Mouse (Mus musculus) forebrain, embryonic 12.5 days (tissue): ENCODE measurements at regions not wholly inside any gene's neighbourhood (a gene's known extent, or its start where the extent isn't known, plus 50 kb on each side); places are given as distances from the start of the nearest gene placed in this dataset.

ENCODE experiments used
- ATAC-seq: fragments of 200-750 bp; cut with Nextera tagmentation; 2 replicates; pipeline ENCODE4 v1.8.0; 2017; ENCODE audit warnings: moderate TSS enrichment; ENCODE audit not compliant: low FRiP score
- H3K27ac ChIP-seq: fragments of 300-500 bp; sonication (generic); 2 replicates; pipeline ENCODE4 v1.5.1; 2016; ENCODE audit warnings: mild to moderate bottlenecking
- H3K27me3 ChIP-seq: fragments of 300-500 bp; sonication (generic); 2 replicates; pipeline ENCODE4 v1.6.1; 2016; ENCODE audit warnings: mild to moderate bottlenecking
- H3K36me3 ChIP-seq: fragments of 300-500 bp; sonication (generic); replicated peaks from 2 replicates; pipeline ENCODE4 v1.6.1; 2016; ENCODE audit warnings: mild to moderate bottlenecking
- H3K4me1 ChIP-seq: fragments of 300-500 bp; sonication (generic); 2 replicates; pipeline ENCODE4 v1.6.1; 2016
- H3K4me2 ChIP-seq: fragments of 300-500 bp; sonication (generic); 2 replicates; pipeline ENCODE4 v1.6.1; 2016; ENCODE audit warnings: mild to moderate bottlenecking, moderate library complexity
- H3K4me3 ChIP-seq: fragments of 300-500 bp; sonication (generic); replicated peaks from 2 replicates; pipeline ENCODE4 v1.5.1; 2016; ENCODE audit warnings: mild to moderate bottlenecking
- H3K9ac ChIP-seq: fragments of 300-500 bp; sonication (generic); 2 replicates; pipeline ENCODE4 v1.6.1; 2016; ENCODE audit warnings: mild to moderate bottlenecking
- H3K9me3 ChIP-seq: fragments of 300-500 bp; sonication (generic); 2 replicates; pipeline ENCODE4 v1.6.1; 2016
- WGBS: fragments of 180-500 bp; shearing (Covaris S2); methylation state at CpG from one replicate; pipeline ENCODE4 v1.1.7; 2016; 5-methylcytosine and 5-hydroxymethylcytosine counted together

DNA sequence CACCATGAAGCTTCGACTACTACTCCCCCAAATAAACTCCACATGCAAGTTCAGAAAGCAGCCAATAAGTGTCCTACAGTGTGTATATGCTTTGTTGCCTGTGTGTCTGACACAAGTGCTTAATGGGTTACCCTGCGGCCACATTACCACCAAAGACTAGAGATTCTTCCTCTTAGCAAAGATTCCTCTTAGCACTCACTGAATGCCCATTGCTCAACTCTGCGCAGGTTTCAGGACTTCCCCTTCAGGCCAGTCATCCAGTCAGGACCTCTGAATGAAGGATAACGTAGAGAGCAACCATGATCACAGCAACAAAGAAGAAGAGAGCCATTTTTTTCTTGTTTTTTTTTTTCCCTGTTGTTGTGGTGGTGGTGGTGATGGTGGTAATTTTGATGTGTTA lies 222.0 kb downstream of the Rpl36a-ps1 start:
- Histone ChIP-seq H3K9me3 (no peaks in the 10 kb centered on the region), H3K27me3 (no peaks in the 10 kb centered on the region), H3K36me3 (no peaks in the 10 kb centered on the region), H3K4me3 (no peak overlapping the region), H3K4me2 (no peak overlapping the region), H3K27ac (no peak overlapping the region), H3K9ac (no peak overlapping the region), H3K4me1 (no peaks in the 10 kb centered on the region)
- 88% methylated on average over 4 of the region's 4 CpGs for WGBS
- ATAC-seq = no peak

- Histone ChIP-seq H3K9ac (no peak overlapping the region), H3K4me1 (no peaks in the 10 kb centered on the region), H3K4me2 (no peak overlapping the region), H3K36me3 (no peaks in the 10 kb centered on the region), H3K9me3 (no peaks in the 10 kb centered on the region), H3K27ac (no peak overlapping the region), H3K4me3 (no peak overlapping the region), H3K27me3 (no peaks in the 10 kb centered on the region)
- ATAC-seq = no peak
- 83% methylated on average over 2 of the region's 2 CpGs for WGBS
These were observed 225.3 kb downstream of the Rpl36a-ps1 start for GRCm38 (mm10) chr14:98768845-98769244.

GRCm38 (mm10) chr14:98767481-98767880 lies 226.6 kb downstream of the Rpl36a-ps1 start:
- no peak overlapping the region for H3K9ac ChIP-seq
- no peaks in the 10 kb centered on the region for H3K4me1 ChIP-seq
- no peaks in the 10 kb centered on the region for H3K36me3 ChIP-seq
- WGBS = 85% methylated on average over 7 of the region's 7 CpGs
- no peak overlapping the region for H3K4me2 ChIP-seq
- no peaks in the 10 kb centered on the region for H3K9me3 ChIP-seq
- no peak overlapping the region for H3K4me3 ChIP-seq
- H3K27ac ChIP-seq = no peak overlapping the region
- ATAC-seq = no peak
- H3K27me3 ChIP-seq = no peaks in the 10 kb centered on the region

- Histone ChIP-seq H3K9ac (no peak overlapping the region), H3K4me2 (no peak overlapping the region), H3K4me1 (no peaks in the 10 kb centered on the region), H3K27ac (no peak overlapping the region), H3K9me3 (no peaks in the 10 kb centered on the region), H3K27me3 (no peaks in the 10 kb centered on the region), H3K36me3 (no peaks in the 10 kb centered on the region), H3K4me3 (no peak overlapping the region)
- no peak for ATAC-seq
These were observed 228.8 kb downstream of the Rpl36a-ps1 start for GRCm38 (mm10) chr14:98765358-98765757.

DNA sequence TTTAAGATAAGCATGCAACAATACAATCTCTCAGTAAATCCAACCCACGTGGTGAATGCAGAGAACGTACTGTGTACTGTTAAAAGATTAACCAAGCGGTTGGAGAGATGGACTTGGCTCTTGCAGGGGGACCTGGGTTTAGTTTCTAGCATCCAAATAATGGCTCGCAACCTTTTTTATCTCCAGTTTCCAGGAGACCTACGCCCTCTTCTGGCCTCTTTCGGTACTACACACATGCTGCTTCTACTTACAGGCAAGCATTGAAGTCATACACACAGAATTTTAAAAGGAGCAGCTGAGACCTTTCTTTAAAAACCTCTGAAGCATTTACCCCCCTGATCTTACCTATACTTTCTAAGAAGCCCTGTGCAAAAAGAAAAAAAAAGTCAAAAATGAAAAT lies 243.4 kb downstream of the Rpl36a-ps1 start:
- WGBS = 94% methylated on average over 6 of the region's 6 CpGs
- Histone ChIP-seq H3K36me3 (no peaks in the 10 kb centered on the region), H3K4me1 (no peaks in the 10 kb centered on the region), H3K27ac (no peak overlapping the region), H3K9ac (no peak overlapping the region), H3K9me3 (no peaks in the 10 kb centered on the region; the same call in 1 of the 2 replicates), H3K4me2 (no peak overlapping the region), H3K27me3 (no peaks in the 10 kb centered on the region), H3K4me3 (no peak overlapping the region)
- ATAC-seq = no peak

DNA sequence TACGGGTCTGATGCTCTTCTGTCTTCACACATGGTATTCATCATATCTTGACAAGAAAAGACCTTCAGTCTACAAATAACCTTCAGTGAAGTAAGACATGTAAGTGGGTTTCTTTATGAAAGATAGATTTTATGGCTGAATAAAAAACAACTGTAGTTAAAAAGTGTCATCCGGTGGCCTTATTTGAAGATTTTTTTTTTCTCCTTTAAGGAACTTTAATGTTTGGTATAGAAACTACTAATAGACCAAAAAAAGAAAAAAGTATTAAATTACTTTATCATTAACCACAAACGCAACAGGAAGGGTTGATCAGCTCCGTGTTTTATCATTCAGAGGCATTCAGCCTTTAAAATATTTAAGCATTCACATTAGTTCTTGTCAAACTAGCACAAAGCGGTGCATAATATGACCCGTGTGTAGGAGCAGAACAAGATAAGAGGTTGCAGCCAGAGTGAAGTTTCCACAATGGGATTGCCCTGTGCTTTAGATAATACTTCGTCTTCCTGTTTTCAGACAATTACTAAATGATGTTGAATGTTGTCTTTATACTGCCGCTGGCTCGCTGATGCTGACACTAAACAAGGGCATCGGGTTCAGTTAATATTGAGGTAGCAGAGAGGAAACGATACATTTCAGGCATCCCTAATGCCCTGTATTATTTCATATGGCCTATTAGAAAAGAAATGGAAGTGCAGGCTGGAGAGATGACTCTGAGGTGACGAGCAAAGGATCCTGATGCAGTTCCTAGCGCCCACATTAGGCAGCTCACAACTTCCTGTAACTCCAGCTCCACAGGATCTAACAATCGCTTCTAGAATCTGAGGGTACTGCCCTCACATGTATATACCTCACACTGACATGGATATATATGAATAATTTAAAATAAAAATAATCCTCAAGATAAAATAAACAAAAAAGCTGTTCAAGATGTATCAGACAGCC lies 244.8 kb downstream of the Rpl36a-ps1 start:
- H3K27ac ChIP-seq = no peak overlapping the region

DNA sequence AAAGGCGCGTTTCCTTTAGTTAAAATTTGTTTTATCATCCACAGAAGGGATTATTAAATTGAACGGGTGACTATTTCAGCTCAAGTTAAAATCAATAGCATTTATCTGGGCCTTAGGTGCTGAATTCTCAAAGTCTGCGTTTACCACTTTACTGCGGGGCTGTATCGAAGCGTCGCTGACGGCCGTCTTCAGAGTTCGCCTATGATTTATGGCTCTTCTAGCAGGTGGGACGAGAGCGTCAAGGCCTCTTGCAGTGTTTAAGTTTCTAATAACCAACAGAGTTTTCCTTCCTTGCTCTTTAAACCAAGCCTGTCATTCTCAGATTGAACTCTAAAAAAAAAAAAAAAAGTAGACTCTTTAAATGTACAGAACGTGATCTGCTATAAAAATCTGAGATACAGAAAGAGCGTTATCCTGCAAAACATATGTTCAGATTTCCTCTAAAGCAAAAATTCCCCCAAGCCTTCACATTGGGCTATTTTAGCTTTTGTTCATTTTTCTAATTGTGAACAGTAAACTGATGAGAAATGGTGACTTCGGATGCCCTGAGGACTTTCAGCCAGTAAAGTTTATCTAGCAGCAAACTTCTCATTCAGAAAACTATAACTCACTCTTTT lies 246.9 kb downstream of the Rpl36a-ps1 start:
- WGBS = 92% methylated on average over 16 of the region's 16 CpGs

More for the DNA sequence above, 244.8 kb downstream of the Rpl36a-ps1 start:
- H3K27me3 ChIP-seq = no peaks in the 10 kb centered on the region
- H3K4me1 ChIP-seq = no peaks in the 10 kb centered on the region
- H3K9ac ChIP-seq = no peak overlapping the region
- no peaks in the 10 kb centered on the region for H3K36me3 ChIP-seq
- no peak for ATAC-seq
- WGBS = 90% methylated on average over 14 of the region's 14 CpGs
- H3K4me2 ChIP-seq = no peak overlapping the region
- no peaks in the 10 kb centered on the region; the same call in 1 of the 2 replicates for H3K9me3 ChIP-seq
- no peak overlapping the region for H3K4me3 ChIP-seq

DNA sequence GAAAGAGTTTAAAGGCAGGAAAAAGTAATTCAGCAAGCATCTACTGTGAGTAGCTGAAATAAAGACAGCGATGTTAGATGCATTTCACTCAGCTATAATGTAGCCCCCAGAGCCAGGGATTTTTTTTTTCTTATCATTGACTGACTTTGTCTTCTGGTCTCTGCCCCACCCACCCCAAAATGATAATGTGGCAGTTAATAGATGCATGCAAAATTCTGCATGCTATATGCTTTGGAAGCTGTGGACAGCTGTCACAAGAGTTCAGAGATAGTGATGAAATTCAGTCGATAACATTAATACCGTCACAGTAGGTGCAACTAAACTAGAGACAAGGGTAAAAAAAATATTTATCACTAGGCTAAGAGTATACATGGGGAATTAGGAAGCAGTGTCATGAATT lies 263.7 kb downstream of the Rpl36a-ps1 start:
- Histone ChIP-seq H3K4me1 (no peaks in the 10 kb centered on the region), H3K27me3 (no peaks in the 10 kb centered on the region), H3K36me3 (no peaks in the 10 kb centered on the region), H3K27ac (no peak overlapping the region), H3K4me3 (no peak overlapping the region), H3K4me2 (no peak overlapping the region), H3K9ac (no peak overlapping the region), H3K9me3 (no peaks in the 10 kb centered on the region)
- 94% methylated on average over 3 of the region's 3 CpGs for WGBS
- ATAC-seq = no peak

More for the DNA sequence above, 246.9 kb downstream of the Rpl36a-ps1 start:
- ATAC-seq = no peak
- no peaks in the 10 kb centered on the region for H3K36me3 ChIP-seq
- no peak overlapping the region for H3K9ac ChIP-seq
- H3K27me3 ChIP-seq = no peaks in the 10 kb centered on the region
- H3K4me2 ChIP-seq = no peak overlapping the region
- H3K4me3 ChIP-seq = no peak overlapping the region
- no peak overlapping the region for H3K27ac ChIP-seq
- no peaks in the 10 kb centered on the region for H3K9me3 ChIP-seq
- no peaks in the 10 kb centered on the region for H3K4me1 ChIP-seq

- no peaks in the 10 kb centered on the region for H3K4me1 ChIP-seq
- no peak overlapping the region for H3K27ac ChIP-seq
- no peaks in the 10 kb centered on the region for H3K36me3 ChIP-seq
- H3K27me3 ChIP-seq = no peaks in the 10 kb centered on the region
- no peak overlapping the region for H3K9ac ChIP-seq
- H3K4me2 ChIP-seq = no peak overlapping the region
- H3K4me3 ChIP-seq = no peak overlapping the region
- H3K9me3 ChIP-seq = no peaks in the 10 kb centered on the region
- 80% methylated on average over 2 of the region's 2 CpGs for WGBS
- ATAC-seq = no peak
These were observed 265.3 kb downstream of the Rpl36a-ps1 start for GRCm38 (mm10) chr14:98728863-98729262.

GRCm38 (mm10) chr14:98722481-98722880 lies 271.6 kb downstream of the Rpl36a-ps1 start:
- Histone ChIP-seq H3K9me3 (no peaks in the 10 kb centered on the region), H3K36me3 (no peaks in the 10 kb centered on the region), H3K4me3 (no peak overlapping the region), H3K4me1 (no peaks in the 10 kb centered on the region), H3K4me2 (no peak overlapping the region), H3K27ac (no peak overlapping the region), H3K9ac (no peak overlapping the region), H3K27me3 (no peaks in the 10 kb centered on the region)
- WGBS = 89% methylated on average over 9 of the region's 9 CpGs
- no peak for ATAC-seq

DNA sequence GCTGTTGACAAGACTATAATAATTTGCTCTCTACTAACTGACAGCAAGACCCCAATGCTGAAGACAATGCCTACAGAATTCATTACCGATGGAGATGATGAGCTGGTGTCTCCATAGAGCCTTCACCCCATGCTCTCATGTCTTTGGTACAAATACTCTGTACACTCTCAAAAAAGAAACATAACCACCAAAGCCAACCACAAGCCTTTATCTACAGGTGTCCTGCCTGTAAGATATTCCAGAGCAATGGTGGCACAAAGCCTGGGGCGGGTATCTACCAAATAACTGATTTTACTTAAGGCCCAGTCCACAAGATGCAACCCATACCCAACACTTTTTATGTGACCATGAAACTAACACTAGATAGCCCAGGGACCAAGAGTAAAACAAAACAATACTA lies 273.1 kb downstream of the Rpl36a-ps1 start:
- Histone ChIP-seq H3K36me3 (no peaks in the 10 kb centered on the region), H3K4me3 (no peak overlapping the region), H3K27me3 (no peaks in the 10 kb centered on the region), H3K9me3 (no peaks in the 10 kb centered on the region), H3K27ac (no peak overlapping the region), H3K4me1 (no peaks in the 10 kb centered on the region), H3K4me2 (no peak overlapping the region), H3K9ac (no peak overlapping the region)
- ATAC-seq = no peak
- 94% methylated on average over 2 of the region's 2 CpGs for WGBS

DNA sequence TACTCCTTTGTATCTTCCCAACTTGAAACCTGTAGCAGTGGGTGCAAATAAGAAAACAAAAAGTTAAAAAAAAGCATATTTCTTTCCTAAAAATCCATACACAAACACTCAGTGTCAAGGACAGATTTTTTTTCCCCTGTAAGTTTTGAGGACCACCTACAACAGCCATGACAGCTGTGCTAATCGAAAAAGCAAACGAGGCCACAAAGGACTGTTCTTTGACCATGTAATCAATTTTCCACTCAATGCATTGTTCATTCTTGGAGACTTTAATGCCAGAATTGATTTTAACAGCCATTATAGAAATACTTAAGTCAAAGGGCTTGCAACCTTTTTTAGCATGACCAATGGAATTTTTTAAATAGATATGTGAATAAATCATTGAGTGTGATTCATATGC lies 286.1 kb downstream of the Rpl36a-ps1 start:
- ATAC-seq = no peak
- WGBS = 59% methylated on average over 2 of the region's 2 CpGs
- H3K4me1 ChIP-seq = no peaks in the 10 kb centered on the region

DNA sequence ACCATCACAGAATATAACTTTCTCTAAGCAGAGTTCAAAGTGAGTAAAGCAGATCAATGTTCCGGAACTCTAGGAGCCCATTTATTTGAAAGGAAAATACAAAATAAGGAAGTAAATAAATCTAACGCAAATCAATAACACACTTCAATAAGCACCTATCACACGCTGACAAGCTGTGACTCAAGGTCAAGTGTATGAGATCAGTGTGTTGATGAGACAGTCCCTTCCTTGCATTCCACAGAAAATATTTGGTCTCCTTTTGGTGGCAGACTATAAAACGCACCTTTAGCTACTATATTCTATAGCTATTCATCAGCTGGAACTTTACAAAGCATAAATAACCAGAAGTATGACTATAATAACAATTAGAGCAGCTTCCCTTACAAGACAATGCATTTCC lies 286.5 kb downstream of the Rpl36a-ps1 start:
- H3K36me3 ChIP-seq = no peaks in the 10 kb centered on the region
- no peaks in the 10 kb centered on the region for H3K9me3 ChIP-seq
- no peak overlapping the region for H3K4me3 ChIP-seq
- no peaks in the 10 kb centered on the region for H3K4me1 ChIP-seq
- H3K27ac ChIP-seq = no peak overlapping the region
- no peak for ATAC-seq
- H3K27me3 ChIP-seq = no peaks in the 10 kb centered on the region
- H3K9ac ChIP-seq = no peak overlapping the region
- 85% methylated on average over 4 of the region's 4 CpGs for WGBS
- no peak overlapping the region for H3K4me2 ChIP-seq

More for the DNA sequence above, 286.1 kb downstream of the Rpl36a-ps1 start:
- Histone ChIP-seq H3K9me3 (no peaks in the 10 kb centered on the region), H3K36me3 (no peaks in the 10 kb centered on the region), H3K4me3 (no peak overlapping the region), H3K27me3 (no peaks in the 10 kb centered on the region), H3K9ac (no peak overlapping the region), H3K4me2 (no peak overlapping the region), H3K27ac (no peak overlapping the region)
